Mouse (Mus musculus) ES-E14 (cell line): ENCODE measurements around the gene Spg7. TPM values are rescaled to one million over a fixed set of nuclear protein-coding genes. Genes with fewer than 3 reads are reported as not detected.

Experiments
- DNase-seq: peaks from one replicate; pipeline ENCODE4 v3.0.0-alpha.2; 2013; ENCODE audit warnings: low read depth, low spot score
- H3K27ac ChIP-seq: 2 replicates; pipeline ENCODE4 v1.5.1; 2012; ENCODE audit warnings: low read depth, mild to moderate bottlenecking, low read length, moderate library complexity, mixed read lengths; ENCODE audit not compliant: poor library complexity, insufficient read depth, severe bottlenecking
- H3K36me3 ChIP-seq: 2 replicates; pipeline ENCODE4 v1.6.1; 2012; ENCODE audit warnings: mild to moderate bottlenecking, low read length, moderate library complexity, mixed read lengths; ENCODE audit not compliant: control insufficient read depth, poor library complexity, insufficient read depth, severe bottlenecking
- H3K4me1 ChIP-seq, 2 experiments: fragments of 150-350 bp in 1 of 2; sonication (generic) in 1 of 2; 2 replicates each; pipeline ENCODE4 v1.6.1; 2012; ENCODE audit warnings: low read length in 2 of 2, mild to moderate bottlenecking in 1 of 2, mixed read lengths in 1 of 2; ENCODE audit not compliant: control insufficient read depth in 2 of 2, insufficient read depth in 2 of 2, poor library complexity in 1 of 2
- H3K4me3 ChIP-seq, 2 experiments: fragments of 150-350 bp in 1 of 2; sonication (generic) in 1 of 2; 2 replicates each; pipeline ENCODE4 v1.5.1; 2012; ENCODE audit warnings: low read length in 2 of 2, low read depth in 1 of 2, mild to moderate bottlenecking in 1 of 2, mixed read lengths in 1 of 2; ENCODE audit not compliant: insufficient read depth in 1 of 2, poor library complexity in 1 of 2, severe bottlenecking in 1 of 2
- H3K9ac ChIP-seq: 2 replicates; pipeline ENCODE4 v1.6.1; 2012; ENCODE audit warnings: low read depth, mild to moderate bottlenecking, low read length, mixed read lengths; ENCODE audit not compliant: poor library complexity, insufficient read depth, severe bottlenecking
- H3K9me3 ChIP-seq: fragments of 150-350 bp; sonication (generic); 2 replicates; pipeline ENCODE4 v1.6.1; 2012; ENCODE audit warnings: low read depth, mild to moderate bottlenecking, low read length; ENCODE audit not compliant: control insufficient read depth, insufficient read depth
- CHD2 ChIP-seq: IDR thresholded peaks from 2 replicates; pipeline ENCODE4 v1.6.1; 2014; ENCODE audit warnings: mild to moderate bottlenecking, low read depth, low read length, inconsistent platforms
- HCFC1 ChIP-seq: IDR thresholded peaks from 2 replicates; pipeline ENCODE4 v1.6.1; 2012; ENCODE audit warnings: low read length, inconsistent platforms, borderline replicate concordance; ENCODE audit not compliant: insufficient read depth
- MAFK ChIP-seq: IDR thresholded peaks from 2 replicates; pipeline ENCODE4 v1.6.1; 2014; ENCODE audit warnings: mild to moderate bottlenecking, low read depth, low read length, inconsistent platforms; ENCODE audit not compliant: insufficient read depth
- ZC3H11A ChIP-seq: IDR thresholded peaks from 2 replicates; pipeline ENCODE4 v1.6.1; 2012; ENCODE audit warnings: low read depth, mild to moderate bottlenecking, inconsistent platforms, low read length, borderline replicate concordance
- ZNF384 ChIP-seq: IDR thresholded peaks from 2 replicates; pipeline ENCODE4 v1.6.1; 2012; ENCODE audit warnings: low read depth, low read length, inconsistent platforms
- in situ Hi-C, 2 experiments: fragments of 600-800 bp; cut with MboI; formaldehyde crosslinking; loops; one replicate each; pipeline ENCODE4 v1.15.1; 2025; ENCODE audit warnings: low sequenced_read_pairs in 2 of 2, inconsistent platforms in 1 of 2; ENCODE audit not compliant: unreplicated experiment in 2 of 2
- total RNA-seq: library from RNA; depleted of rRNA; stranded (reverse); fragments of 300-350 nt; gene quantifications from 2 replicates; pipeline ENCODE4 v1.2.3, GENCODE M21; 2012

The Spg7 gene
- total RNA-seq, 1 experiment, result 106 TPM

GRCm38 (mm10) chr8:123134149-123134713 lies 71.5 kb downstream of the Spg7 start:
- no peaks in the 10 kb centered on the region for H3K4me1 ChIP-seq
- H3K4me3 ChIP-seq, result no peak overlapping the region
- no peaks in the 10 kb centered on the region for H3K36me3 ChIP-seq
- no peak overlapping the region for H3K27ac ChIP-seq
- in situ Hi-C loops, result no loop called here
- TF ChIP-seq MAFK (no peak), ZC3H11A (no peak)
- H3K9me3 ChIP-seq, result no peaks in the 10 kb centered on the region
- DNase-seq, result no peak
- H3K9ac ChIP-seq, result no peak overlapping the region

DNA sequence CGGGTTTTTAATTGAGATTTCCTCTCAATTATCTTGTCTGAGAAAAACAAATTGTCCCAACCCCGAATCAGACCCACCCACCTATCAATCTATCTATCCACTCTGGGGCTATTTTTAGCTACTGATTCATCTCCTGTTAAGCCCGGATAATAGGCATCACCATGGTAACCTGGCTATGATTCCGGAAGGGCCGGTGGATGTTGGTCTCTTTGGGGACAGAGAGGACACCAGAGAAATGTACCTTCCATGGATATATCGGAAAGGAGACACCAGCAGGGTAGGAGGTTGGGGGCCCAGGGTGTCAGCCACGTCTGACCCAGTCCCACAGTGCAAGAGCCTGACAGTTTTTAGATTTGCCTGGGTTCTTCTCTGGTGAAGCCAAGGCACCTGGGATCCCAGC lies 72.7 kb downstream of the Spg7 start:
- TF ChIP-seq ZC3H11A (no peak), ZNF384 (no peak), MAFK (no peak), HCFC1 (no peak), CHD2 (no peak)
- H3K4me1 ChIP-seq, result no peaks in the 10 kb centered on the region
- no peaks in the 10 kb centered on the region for H3K9me3 ChIP-seq
- no peak for DNase-seq
- in situ Hi-C loops, result no loop called here
- no peaks in the 10 kb centered on the region for H3K36me3 ChIP-seq
- no peak overlapping the region for H3K27ac ChIP-seq
- H3K4me3 ChIP-seq, result no peak overlapping the region
- no peak overlapping the region for H3K9ac ChIP-seq

DNA sequence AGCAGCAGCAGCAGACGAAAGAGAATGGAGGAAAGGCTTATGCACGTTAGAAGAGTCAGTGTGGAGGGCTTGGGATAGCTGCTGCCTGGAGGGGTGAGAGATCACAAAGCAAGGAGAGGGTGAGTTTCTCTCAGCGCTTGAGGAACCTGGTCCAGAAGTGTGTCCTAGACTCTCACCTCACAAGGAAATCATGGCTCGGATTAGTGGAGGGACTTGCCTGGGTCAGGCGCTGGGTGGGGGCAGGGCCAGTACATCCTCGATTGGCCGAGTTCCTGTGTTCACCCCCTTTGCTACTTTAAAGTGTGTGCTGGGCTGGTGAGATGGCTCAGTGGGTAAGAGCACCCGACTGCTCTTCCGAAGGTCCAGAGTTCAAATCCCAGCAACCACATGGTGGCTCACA lies 73.1 kb downstream of the Spg7 start:
- no peak overlapping the region for H3K4me3 ChIP-seq
- H3K27ac ChIP-seq, result no peak overlapping the region
- DNase-seq, result no peak
- in situ Hi-C loops, result no loop called here
- H3K9me3 ChIP-seq, result no peaks in the 10 kb centered on the region; the same call in 1 of the 2 replicates
- TF ChIP-seq HCFC1 (no peak), ZC3H11A (no peak)
- H3K36me3 ChIP-seq, result no peaks in the 10 kb centered on the region
- no peaks in the 10 kb centered on the region for H3K4me1 ChIP-seq
- no peak overlapping the region for H3K9ac ChIP-seq

DNA sequence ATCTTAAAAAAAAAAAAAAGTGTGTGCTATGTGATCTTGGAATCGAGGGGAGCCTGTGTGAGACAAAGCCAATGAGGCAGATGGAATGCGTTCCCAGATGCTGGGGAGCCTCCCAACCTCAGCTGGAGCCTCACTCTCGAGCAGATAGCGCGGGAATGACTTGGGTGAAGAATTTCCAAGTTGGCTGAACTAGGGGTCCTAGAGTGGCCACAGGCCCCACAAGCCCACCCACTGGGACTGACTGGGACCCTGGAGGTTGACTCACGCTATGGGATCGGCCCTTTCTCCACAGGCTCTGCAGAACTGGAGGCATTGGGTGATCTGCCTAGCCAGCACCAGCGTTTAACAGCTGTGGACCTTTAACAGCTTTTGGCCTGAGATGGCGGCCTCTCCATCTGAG lies 73.5 kb downstream of the Spg7 start:
- no peak overlapping the region for H3K4me3 ChIP-seq
- TF ChIP-seq ZC3H11A, result no peak
- TF ChIP-seq HCFC1, result no peak
- no peak for TF ChIP-seq CHD2
- TF ChIP-seq ZNF384, result no peak
- TF ChIP-seq MAFK, result no peak
- in situ Hi-C loops, result no loop called here
- H3K9ac ChIP-seq, result no peak overlapping the region
- H3K36me3 ChIP-seq, result no peaks in the 10 kb centered on the region
- H3K4me1 ChIP-seq, result no peaks in the 10 kb centered on the region
- no peak for DNase-seq
- no peak overlapping the region for H3K27ac ChIP-seq
- peaks cover 2% of the 10 kb centered on the region; the same call in 1 of the 2 replicates for H3K9me3 ChIP-seq

- Histone ChIP-seq H3K36me3 (no peaks in the 10 kb centered on the region), H3K9ac (no peak overlapping the region), H3K27ac (no peak overlapping the region), H3K9me3 (peaks cover 2% of the 10 kb centered on the region; the same call in 1 of the 2 replicates), H3K4me3 (no peak overlapping the region), H3K4me1 (no peaks in the 10 kb centered on the region)
- no peak for DNase-seq
- in situ Hi-C loops, result no loop called here
- TF ChIP-seq CHD2 (no peak), ZNF384 (no peak), HCFC1 (no peak), MAFK (no peak), ZC3H11A (no peak)
Measured at GRCm38 (mm10) chr8:123137645-123138077, 74.9 kb downstream of the Spg7 start.
